Mouse (Mus musculus) kidney, adult 2 months (tissue): Measurements from ENCODE around the gene Cdh6.

Source experiments
- CTCF ChIP-seq: fragments of 200-500 bp; conservative IDR thresholded peaks from 2 replicates; pipeline ENCODE4 v1.5.1; 2011; ENCODE audit warnings: low read depth, mild to moderate bottlenecking, control low read depth, low read length, moderate library complexity, mixed read lengths; ENCODE audit not compliant: insufficient read depth, insufficient read length
- POLR2A ChIP-seq: fragments of 200-500 bp; IDR thresholded peaks from one replicate; pipeline ENCODE4 v1.6.1; 2011; ENCODE audit warnings: low read depth, low read length, control low read depth

- TF ChIP-seq POLR2A (no peak), CTCF (no peak)
Measured at GRCm38 (mm10) chr15:13210186-13210585, 36.7 kb upstream of the Cdh6 start.
